Mouse (Mus musculus): ENCODE results near the gene Zc3hav1l.

DNA sequence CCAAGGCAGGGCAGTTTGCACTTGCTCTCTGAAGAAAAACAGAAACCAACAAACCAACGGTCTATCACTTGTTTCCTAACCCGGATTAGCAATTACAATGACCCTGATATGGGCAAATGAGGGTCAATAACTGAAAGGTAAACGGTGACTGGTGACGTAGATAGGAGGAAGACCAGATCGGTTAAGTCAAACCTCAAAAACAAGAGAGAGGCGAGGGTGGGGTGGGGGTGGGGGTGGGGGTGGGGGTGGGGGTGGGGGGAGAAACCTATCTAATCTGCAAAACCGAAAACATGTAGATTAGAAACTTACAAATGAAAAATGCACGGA, 43.6 kb upstream of the Zc3hav1l start:
- no peak for TF ChIP-seq CTCF (IDR thresholded peaks at IDR 0.05)
- no peak for TF ChIP-seq EP300 (IDR thresholded peaks at IDR 0.05)

Measured in lung, postnatal 0 days (tissue).